Mouse (Mus musculus) hindlimb bud, embryonic 11.5 days (tissue): ENCODE measurements around the gene Pdgfra.

Source experiments
- DNase-seq: peaks from one replicate; pipeline ENCODE4 v3.0.0-alpha.2; 2012; ENCODE audit warnings: low read depth, low spot score; ENCODE audit errors: extremely low spot score

Pdgfra gene

DNA sequence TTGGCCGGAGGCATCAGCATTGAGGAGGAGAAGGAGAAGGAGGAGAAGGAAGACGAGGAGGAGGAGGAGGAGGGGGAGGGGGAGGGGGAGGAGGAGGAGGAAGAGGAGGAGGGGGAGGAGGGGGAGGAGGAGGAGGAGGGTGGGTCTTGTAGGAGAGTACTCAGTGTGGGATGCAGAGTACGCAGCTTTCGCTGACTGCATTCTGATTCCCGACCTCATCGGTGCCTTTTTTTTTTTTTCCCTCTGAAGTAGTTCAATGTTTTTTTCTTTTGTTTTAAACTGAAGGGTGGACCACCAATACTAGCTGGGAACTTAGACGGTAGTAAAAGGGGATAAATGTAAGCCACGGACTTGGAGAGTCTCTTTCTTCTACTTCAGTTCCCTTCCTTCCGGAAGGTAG lies 3.2 kb downstream of the Pdgfra start:
- no peak for DNase-seq

DNA sequence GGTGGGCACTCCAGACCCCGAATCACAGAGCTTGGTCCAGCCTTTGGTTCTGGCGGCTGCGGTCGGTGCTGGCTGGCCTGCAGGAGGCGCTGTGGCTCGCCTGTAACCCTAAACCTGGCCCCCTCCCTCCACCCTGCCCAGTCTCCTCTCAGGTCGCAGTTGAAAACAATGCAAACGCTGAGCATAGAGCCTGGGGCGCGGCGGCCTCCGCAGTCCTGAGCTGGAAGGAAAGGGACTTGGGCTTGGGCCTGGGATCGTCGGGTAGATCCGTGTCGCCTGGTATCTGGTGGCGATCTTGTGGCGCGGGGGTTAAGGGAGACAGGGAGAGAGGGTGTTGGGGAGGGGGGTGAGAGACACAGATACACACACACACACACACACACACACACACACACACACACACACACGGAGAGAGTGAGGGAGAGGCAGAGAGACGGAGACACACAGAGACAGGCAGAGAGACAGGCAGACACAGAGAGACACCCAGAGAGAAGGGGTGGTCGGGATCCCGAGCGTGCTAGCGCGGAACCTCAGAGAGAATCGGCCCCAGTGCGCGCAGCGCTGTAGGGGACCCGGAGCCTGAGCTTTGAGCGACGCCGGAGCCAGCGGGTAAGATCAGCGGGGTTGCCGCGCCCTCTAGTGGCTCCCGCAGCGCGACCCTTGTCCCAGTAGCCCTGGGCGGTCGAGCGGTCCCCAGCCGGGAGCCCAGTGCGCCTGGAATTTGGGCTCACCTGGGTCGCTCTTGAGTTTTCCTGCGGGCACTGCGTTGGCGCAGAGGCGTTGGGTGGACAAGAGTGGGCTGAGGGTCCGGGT lies 3.9 kb downstream of the Pdgfra start:
- no peak for DNase-seq

DNA sequence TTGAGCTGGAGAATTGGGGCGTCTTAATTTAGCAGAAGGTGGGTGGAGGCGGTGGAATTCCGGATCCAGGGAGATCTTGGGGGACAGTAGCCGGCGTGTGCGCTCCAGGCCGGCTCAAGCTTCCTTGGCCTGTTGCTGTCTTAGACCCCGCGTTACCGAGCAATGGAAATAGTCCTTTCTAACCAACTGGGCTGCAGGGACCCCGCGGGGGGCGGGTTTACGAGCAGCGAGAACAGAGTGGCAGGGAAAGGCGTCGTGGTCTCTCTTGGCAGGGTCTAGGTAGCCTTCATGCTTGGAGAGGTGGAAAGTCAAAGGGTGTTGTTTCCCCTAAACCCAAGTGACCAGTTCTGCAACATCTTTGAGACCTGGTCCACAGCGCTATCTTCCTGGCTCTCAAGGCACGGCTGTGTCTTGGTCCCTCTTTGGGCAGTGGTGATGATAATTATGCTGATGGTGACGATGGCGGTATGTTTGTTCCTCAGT lies 4.5 kb downstream of the Pdgfra start:
- DNase-seq: no peak

- DNase-seq: no peak
Observed at GRCm38 (mm10) chr5:75157038-75157437, 4.9 kb downstream of the Pdgfra start.

- DNase-seq: no peak
Observed at GRCm38 (mm10) chr5:75160530-75161170, 8.6 kb downstream of the Pdgfra start.

DNA sequence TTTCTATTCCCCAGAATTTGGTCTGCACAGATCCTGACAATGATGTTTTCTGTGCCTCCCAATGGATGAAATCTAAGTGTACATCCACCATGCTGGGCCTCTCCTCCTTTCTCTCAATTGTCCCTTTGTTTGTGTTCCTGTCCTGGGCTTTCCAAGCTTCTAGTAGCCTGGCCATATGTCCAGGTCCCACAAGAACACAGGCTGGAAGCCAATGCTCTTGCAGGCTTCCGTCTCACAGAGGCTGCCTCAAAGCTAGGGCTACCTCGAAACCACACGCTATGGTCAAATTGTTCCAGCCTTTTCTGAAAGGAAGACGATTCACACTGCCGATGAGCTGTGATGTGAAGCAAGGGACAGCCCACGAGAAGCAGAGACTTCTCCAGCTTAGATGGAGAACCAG lies 9.5 kb downstream of the Pdgfra start:
- DNase-seq: no peak

DNA sequence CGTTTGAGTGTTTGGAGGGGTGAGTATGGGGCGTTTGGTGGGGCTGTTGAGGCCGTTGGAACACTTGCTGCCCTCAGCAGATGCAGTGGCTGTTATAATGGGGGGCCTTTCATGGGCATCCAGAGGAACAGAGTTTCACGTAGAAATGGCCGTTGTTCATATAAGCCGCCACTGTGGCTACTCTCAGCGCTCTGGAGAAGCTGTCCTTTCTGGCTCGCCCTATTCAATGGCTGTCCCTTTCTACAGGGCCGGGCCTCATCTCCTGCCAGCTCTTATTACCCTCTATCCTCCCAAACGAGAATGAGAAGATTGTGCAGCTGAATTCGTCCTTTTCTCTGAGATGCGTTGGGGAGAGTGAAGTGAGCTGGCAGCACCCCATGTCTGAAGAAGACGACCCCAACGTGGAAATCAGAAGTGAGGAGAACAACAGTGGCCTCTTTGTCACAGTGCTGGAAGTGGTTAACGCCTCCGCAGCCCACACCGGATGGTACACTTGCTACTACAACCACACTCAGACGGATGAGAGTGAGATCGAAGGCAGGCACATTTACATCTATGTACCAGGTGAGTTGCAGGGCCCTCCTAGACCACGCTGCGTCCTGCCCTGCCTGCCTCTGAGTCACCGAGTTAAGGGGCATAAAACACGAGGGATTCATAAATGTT lies 11.3 kb downstream of the Pdgfra start:
- no peak for DNase-seq

DNA sequence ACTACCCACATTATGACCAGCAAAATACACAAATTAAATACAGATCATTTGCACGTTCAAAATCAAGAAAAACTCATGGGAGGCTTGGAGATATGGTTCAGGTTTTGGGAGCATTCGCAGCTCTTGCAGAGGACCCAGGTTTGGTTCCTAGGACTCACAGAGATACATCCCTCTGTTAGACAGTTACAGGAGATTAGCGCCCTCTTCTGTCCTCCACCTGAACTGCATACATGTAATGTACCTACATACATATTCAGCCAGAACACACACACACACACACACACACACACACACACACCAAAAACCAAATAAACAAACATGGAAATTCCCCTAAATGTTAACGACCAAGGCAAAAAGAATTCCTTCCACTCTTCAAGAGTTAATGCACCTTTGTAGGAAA lies 12.6 kb downstream of the Pdgfra start:
- DNase-seq: no peak

- no peak for DNase-seq
Observed at GRCm38 (mm10) chr5:75169837-75170236, 17.7 kb downstream of the Pdgfra start.

DNA sequence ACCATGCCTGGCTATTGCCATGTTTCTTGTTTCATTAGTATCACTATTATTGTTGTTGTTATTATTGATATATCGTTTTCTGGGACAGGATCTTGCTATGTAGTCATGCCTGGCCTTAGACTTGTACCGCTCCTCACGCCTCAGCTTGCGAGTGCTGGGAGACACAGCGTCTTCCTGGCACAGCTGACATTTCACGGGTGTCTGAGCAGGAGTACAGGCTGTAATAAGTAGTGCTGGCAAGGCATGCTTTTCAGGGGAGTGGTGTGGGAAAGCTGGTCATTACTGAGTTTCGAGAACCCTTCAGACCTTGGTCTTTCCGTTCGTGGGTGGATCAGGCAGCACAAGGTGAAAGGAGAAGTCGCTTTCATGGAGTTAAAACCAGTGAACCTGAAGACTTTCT lies 19.8 kb downstream of the Pdgfra start:
- DNase-seq: no peak

DNA sequence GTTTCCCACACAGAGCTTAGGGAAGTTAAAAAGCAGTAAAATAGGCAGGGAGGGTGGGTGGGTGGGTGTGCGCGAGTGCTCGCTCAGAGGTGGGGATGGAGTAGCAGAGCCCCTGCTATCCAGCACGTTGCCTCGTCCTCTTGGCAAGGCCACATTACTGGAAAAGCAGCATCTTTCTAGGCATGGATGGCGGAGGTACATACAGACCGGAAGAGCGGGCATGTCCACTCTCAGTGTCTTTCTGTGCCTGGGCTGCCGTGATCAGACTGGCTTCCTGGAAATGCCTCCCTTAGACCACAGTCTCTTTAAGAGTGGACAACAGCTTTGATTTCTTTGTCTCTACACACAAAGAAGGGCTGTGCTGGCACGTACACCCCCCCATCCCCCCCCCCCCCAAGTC lies 27.2 kb downstream of the Pdgfra start:
- DNase-seq: no peak

GRCm38 (mm10) chr5:75179726-75180290 lies 27.7 kb downstream of the Pdgfra start:
- no peak for DNase-seq

GRCm38 (mm10) chr5:75183653-75184052 lies 31.6 kb downstream of the Pdgfra start:
- DNase-seq: no peak

GRCm38 (mm10) chr5:75184112-75184511 lies 32.0 kb downstream of the Pdgfra start:
- no peak for DNase-seq

DNA sequence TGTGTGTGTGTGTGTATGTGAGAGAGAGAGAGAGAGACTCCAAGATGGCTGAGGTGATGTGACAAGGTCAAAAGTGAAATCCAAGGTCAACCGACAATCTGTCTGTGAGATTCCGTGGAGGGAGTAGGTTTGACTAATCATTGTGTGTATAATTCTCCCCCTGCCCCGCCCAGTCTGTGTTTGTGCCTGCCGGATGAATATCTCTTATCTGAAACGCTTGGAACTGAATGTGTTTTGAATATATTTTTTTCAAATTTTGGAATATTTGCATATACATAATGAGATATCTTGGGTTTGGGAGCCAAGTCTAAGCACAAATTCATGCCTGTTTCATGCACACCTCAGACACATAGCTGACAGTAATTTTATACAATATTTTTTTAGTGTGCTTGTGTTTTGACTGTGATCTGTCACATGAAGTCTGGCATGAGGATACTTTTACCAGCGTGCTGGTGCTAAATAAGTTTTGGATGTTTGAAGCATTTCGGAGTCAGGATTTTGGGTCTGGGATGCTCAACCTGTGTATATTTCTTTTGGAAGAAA lies 32.7 kb downstream of the Pdgfra start:
- no peak for DNase-seq

GRCm38 (mm10) chr5:75185584-75185983 lies 33.5 kb downstream of the Pdgfra start:
- no peak for DNase-seq

GRCm38 (mm10) chr5:75189319-75189987 lies 37.4 kb downstream of the Pdgfra start:
- no peak for DNase-seq

GRCm38 (mm10) chr5:75193107-75193506 lies 41.0 kb downstream of the Pdgfra start:
- DNase-seq: no peak

GRCm38 (mm10) chr5:75198413-75198812 lies 46.3 kb downstream of the Pdgfra start:
- DNase-seq: no peak

GRCm38 (mm10) chr5:75199698-75200365 lies 47.7 kb downstream of the Pdgfra start:
- no peak for DNase-seq
